ENCODE assay signal across 9 mouse cellular contexts in the genomic region with DNA sequence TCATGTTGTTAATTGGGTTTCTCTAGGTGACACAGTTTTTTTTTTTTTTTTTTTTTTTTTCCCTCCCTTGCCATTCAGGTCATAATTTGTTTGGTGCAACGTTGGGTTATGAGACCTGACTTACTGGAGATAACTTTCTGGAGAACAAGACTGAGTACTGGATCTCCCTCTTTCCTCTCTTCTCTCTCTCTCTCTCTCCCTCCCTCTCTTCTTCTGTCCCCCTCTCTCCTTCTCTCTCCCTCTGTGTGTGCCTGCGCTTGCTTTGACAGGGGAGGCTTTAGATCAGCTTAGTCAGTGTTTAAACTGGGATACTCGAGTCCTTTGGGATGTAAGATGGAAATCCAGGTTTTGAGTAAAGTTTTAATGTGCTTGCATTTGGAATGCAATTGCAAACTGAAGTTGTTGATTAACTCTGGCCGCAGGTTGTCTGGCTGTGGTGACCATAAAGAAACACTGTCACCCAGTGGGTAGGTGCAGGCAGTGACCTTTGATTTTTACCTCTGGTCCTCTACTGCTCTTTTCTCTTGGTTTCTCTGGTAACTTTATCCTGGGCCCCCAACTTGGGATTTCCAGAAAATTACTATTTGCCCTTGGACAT. TPM values are rescaled to one million over a fixed set of nuclear protein-coding genes. Genes with fewer than 3 reads are reported as not detected.
DNase-seq lines count a peak whose midpoint lies in the region; ATAC-seq and TF ChIP-seq lines count a peak whose summit lies in the region.
"Had no signal": no experiment of that assay in that cellular context is flagged by ENCODE, and none has a peak within 500 bp of the region (broad histone marks: within the 10 kb centered on the region; RNA-seq: fewer than 3 reads in every experiment).

No protein-coding gene starts in this region.

- H3K4me2 ChIP-seq in embryonic facial prominence, embryonic 12.5 days (replicated peaks): peak overlapping the region; percentile 78
- peak overlapping the region; percentile 98 for H3K4me2 ChIP-seq in midbrain, embryonic 12.5 days (replicated peaks)

- H3K36me3 ChIP-seq in embryonic facial prominence, embryonic 12.5 days: no peaks in the 10 kb centered on the region
- no peaks in the 10 kb centered on the region for H3K36me3 ChIP-seq in kidney, adult 2 months (ENCODE audit: control insufficient read depth, insufficient read depth, low read length)
- 0 out of 2 replicates have a peak, but pooled peaks cover 4% of the 10 kb centered on the region for H3K36me3 ChIP-seq in midbrain, embryonic 12.5 days

- peaks cover 27% of the 10 kb centered on the region for H3K4me1 ChIP-seq in embryonic facial prominence, embryonic 12.5 days
- peaks cover 21% of the 10 kb centered on the region for H3K4me1 ChIP-seq in kidney, adult 2 months (ENCODE audit: control insufficient read depth, insufficient read depth, low read length)
- H3K4me1 ChIP-seq in midbrain, embryonic 12.5 days: peaks cover 37% of the 10 kb centered on the region

- H3K27ac ChIP-seq in gastrocnemius, adult 2 months: peak overlapping the region; percentile 97
- H3K27ac ChIP-seq in embryonic facial prominence, embryonic 12.5 days: peak overlapping the region; percentile 88
- H3K27ac ChIP-seq in kidney, adult 2 months (ENCODE audit: insufficient read depth, low read depth, low read length): peak overlapping the region; percentile 84
- no peak overlapping the region for H3K27ac ChIP-seq in midbrain, embryonic 12.5 days (replicated peaks)

- TF ChIP-seq POLR2A in kidney, adult 2 months (IDR thresholded peaks at IDR 0.05; ENCODE audit: low read depth, low read length): no peak

- intact Hi-C loops in gastrocnemius, adult 2 months (cut with DNase I): no loop called here
- intact Hi-C loops in gastrocnemius, postnatal 14 days (cut with DNase I; ENCODE audit: low total_unique reads): loop anchor here (5.0 kb wide), 1 partner anchor 38 kb away; no protein-coding TSS in a partner anchor

- 35% methylated on average over 4 of the region's 4 CpGs for WGBS in embryonic facial prominence, embryonic 12.5 days
- 20% methylated on average over 4 of the region's 4 CpGs for WGBS in kidney, adult 2 months
- WGBS in midbrain, embryonic 12.5 days: 42% methylated on average over 4 of the region's 4 CpGs

- peak overlapping the region; percentile 83 for H3K9ac ChIP-seq in embryonic facial prominence, embryonic 12.5 days
- H3K9ac ChIP-seq in midbrain, embryonic 12.5 days (replicated peaks): peak overlapping the region; percentile 87; the same call in 1 of the 2 replicates

- ATAC-seq in embryonic facial prominence, embryonic 12.5 days (ENCODE audit: insufficient number of reproducible peaks, insufficient read depth, low FRiP score, low TSS enrichment): no peak
- ATAC-seq in midbrain, embryonic 12.5 days (ENCODE audit: low FRiP score, low read depth): no peak
- ATAC-seq in cerebellum, adult (ENCODE audit: insufficient number of reproducible peaks, low FRiP score, low TSS enrichment): no peak

- H3K27me3 ChIP-seq in embryonic facial prominence, embryonic 12.5 days: no peaks in the 10 kb centered on the region
- no peaks in the 10 kb centered on the region for H3K27me3 ChIP-seq in kidney, adult 2 months (replicated peaks; ENCODE audit: control insufficient read depth, insufficient read depth, low read length)
- no peaks in the 10 kb centered on the region for H3K27me3 ChIP-seq in midbrain, embryonic 12.5 days

- H3K4me3 ChIP-seq in gastrocnemius, adult 2 months: peak overlapping the region; percentile 98
- peak overlapping the region; percentile 82 for H3K4me3 ChIP-seq in embryonic facial prominence, embryonic 12.5 days
- H3K4me3 ChIP-seq in kidney, adult 2 months (ENCODE audit: insufficient read depth, low read depth, low read length): peak overlapping the region; percentile 22
- peak overlapping the region; percentile 91 for H3K4me3 ChIP-seq in midbrain, embryonic 12.5 days

- no peak for TF ChIP-seq CTCF in gastrocnemius, adult 2 months (IDR thresholded peaks at IDR 0.05)
- TF ChIP-seq CTCF in kidney, adult 2 months (conservative IDR thresholded peaks at IDR 0.05; ENCODE audit: insufficient read depth, insufficient read length, low read depth, low read length): peak; percentile 38

- H3K9me3 ChIP-seq in embryonic facial prominence, embryonic 12.5 days: no peaks in the 10 kb centered on the region
- no peaks in the 10 kb centered on the region for H3K9me3 ChIP-seq in midbrain, embryonic 12.5 days

- no peak for DNase-seq in gastrocnemius, adult 2 months
- DNase-seq in gastrocnemius, postnatal 14 days: no peak
- peak; percentile 89 for DNase-seq in kidney, adult 2 months
- no peak for DNase-seq in thymus, postnatal 10 days (ENCODE audit: low spot score in 2 of 2)
- no peak for DNase-seq in cerebellum, adult 11-12 months

RNA-seq across cellular contexts. Expression of gene Mink1, which starts 1.7 kb away (rescaled TPM):
- 10 to 100 TPM; 33.7 to 34.7 TPM for total RNA-seq in gastrocnemius, adult 2 months (2021)
- 10 to 100 TPM; 26.1 to 27.7 TPM for total RNA-seq in gastrocnemius, postnatal 14 days (2021)
- 16.7 and 17.5 TPM in 2 replicates for polyA plus RNA-seq in embryonic facial prominence, embryonic 12.5 days (2016; fragmentation: Nextera tagmentation; extraction: Ambion mirVana)
- polyA plus RNA-seq in kidney, adult 2 months (2012; rRNA removed): 73.1 and 91.8 TPM in 2 replicates
- 14.7 and 16.8 TPM in 2 replicates for polyA plus RNA-seq in midbrain, embryonic 12.5 days (2016; fragmentation: Nextera tagmentation; extraction: Ambion mirVana)

RNA-seq across cellular contexts. Expression of gene Pld2, which starts 24.5 kb away (rescaled TPM):
- total RNA-seq in gastrocnemius, adult 2 months (2021): 10 to 100 TPM; 15.8 to 18.2 TPM
- 10 to 100 TPM; 15.9 to 17.1 TPM for total RNA-seq in gastrocnemius, postnatal 14 days (2021)
- 4.4 and 6.7 TPM in 2 replicates for polyA plus RNA-seq in embryonic facial prominence, embryonic 12.5 days (2016; fragmentation: Nextera tagmentation; extraction: Ambion mirVana)
- 16.6 and 18.0 TPM in 2 replicates for polyA plus RNA-seq in kidney, adult 2 months (2012; rRNA removed)
- polyA plus RNA-seq in midbrain, embryonic 12.5 days (2016; fragmentation: Nextera tagmentation; extraction: Ambion mirVana): 4.0 and 5.7 TPM in 2 replicates

RNA-seq across cellular contexts. Expression of gene Gm40193, which starts 31.6 kb away (rescaled TPM):
- total RNA-seq in gastrocnemius, adult 2 months (2021): not detected
- total RNA-seq in gastrocnemius, postnatal 14 days (2021): not detected
- polyA plus RNA-seq in embryonic facial prominence, embryonic 12.5 days (2016; fragmentation: Nextera tagmentation; extraction: Ambion mirVana): not detected in 2 replicates
- not detected in 2 replicates for polyA plus RNA-seq in kidney, adult 2 months (2012; rRNA removed)
- not detected in 2 replicates for polyA plus RNA-seq in midbrain, embryonic 12.5 days (2016; fragmentation: Nextera tagmentation; extraction: Ambion mirVana)
- total RNA-seq: left cerebral cortex, postnatal 25 days had no signal

RNA-seq across cellular contexts. Expression of gene Psmb6, which starts 39.2 kb away (rescaled TPM):
- 100 to 1,000 TPM; 229 to 241 TPM for total RNA-seq in gastrocnemius, adult 2 months (2021)
- total RNA-seq in gastrocnemius, postnatal 14 days (2021): 100 to 1,000 TPM; 292 to 301 TPM
- polyA plus RNA-seq in embryonic facial prominence, embryonic 12.5 days (2016; fragmentation: Nextera tagmentation; extraction: Ambion mirVana): 784 and 848 TPM in 2 replicates
- polyA plus RNA-seq in kidney, adult 2 months (2012; rRNA removed): 335 and 398 TPM in 2 replicates
- polyA plus RNA-seq in midbrain, embryonic 12.5 days (2016; fragmentation: Nextera tagmentation; extraction: Ambion mirVana): 774 and 783 TPM in 2 replicates

RNA-seq across cellular contexts. Expression of gene Gltpd2, which starts 45.4 kb away (rescaled TPM):
- total RNA-seq in gastrocnemius, adult 2 months (2021): not detected
- not detected for total RNA-seq in gastrocnemius, postnatal 14 days (2021)
- 0.50 and 0.77 TPM in 2 replicates for polyA plus RNA-seq in embryonic facial prominence, embryonic 12.5 days (2016; fragmentation: Nextera tagmentation; extraction: Ambion mirVana)
- 2.8 and 3.3 TPM in 2 replicates for polyA plus RNA-seq in kidney, adult 2 months (2012; rRNA removed)
- polyA plus RNA-seq in midbrain, embryonic 12.5 days (2016; fragmentation: Nextera tagmentation; extraction: Ambion mirVana): 0.26 TPM in 1 of 2 replicates, not detected in the other
- total RNA-seq: left cerebral cortex, postnatal 25 days had no signal

Comparison
In these comparisons a context has a peak if more than half of its experiments do, and no peak if none do; other contexts are left out.
1. H3K4me3 ChIP-seq: peak in every context shown above with its lines; median percentile 98 in gastrocnemius, adult 2 months; 91 in midbrain, embryonic 12.5 days; 82 in embryonic facial prominence, embryonic 12.5 days; 22 in kidney, adult 2 months.